Mouse (Mus musculus) MEL (cell line): ENCODE results near the gene Ipo13.

Source experiments
- BHLHE40 ChIP-seq: IDR thresholded peaks from 2 replicates; pipeline ENCODE4 v1.6.1; 2012; ENCODE audit warnings: low read depth, mild to moderate bottlenecking, inconsistent platforms, low read length, improper control_type of control experiment, borderline replicate concordance
- CTCF ChIP-seq, 3 experiments: IDR thresholded peaks in 2 of 3; conservative IDR thresholded peaks in 1 of 3; 2 replicates each; pipeline ENCODE4 v1.5.1; 2011 to 2012; ENCODE audit warnings: low read length in 3 of 3, low read depth in 2 of 3, mild to moderate bottlenecking in 2 of 3, improper control_type of control experiment in 1 of 3, inconsistent platforms in 1 of 3, mixed read lengths in 1 of 3, moderate library complexity in 1 of 3; ENCODE audit not compliant: control insufficient read depth in 1 of 3, insufficient read depth in 1 of 3, poor library complexity in 1 of 3, severe bottlenecking in 1 of 3
- EP300 ChIP-seq, 2 experiments: IDR thresholded peaks; 2 replicates each; pipeline ENCODE4 v1.6.1; 2011; ENCODE audit warnings: improper control_type of control experiment in 2 of 2, low read length in 2 of 2, low read depth in 1 of 2, mild to moderate bottlenecking in 1 of 2
- ETS1 ChIP-seq: IDR thresholded peaks from 2 replicates; pipeline ENCODE4 v1.6.1; 2012; ENCODE audit warnings: low read depth, mild to moderate bottlenecking, inconsistent platforms, low read length, improper control_type of control experiment, moderate library complexity
- MAX ChIP-seq: IDR thresholded peaks from 2 replicates; pipeline ENCODE4 v1.6.1; 2011; ENCODE audit warnings: low read length, improper control_type of control experiment
- POLR2A ChIP-seq, 2 experiments: IDR thresholded peaks; 2 replicates each; pipeline ENCODE4 v1.6.1; 2011 to 2012; ENCODE audit warnings: low read length in 2 of 2, mild to moderate bottlenecking in 2 of 2, control low read depth in 1 of 2, improper control_type of control experiment in 1 of 2, low read depth in 1 of 2, moderate library complexity in 1 of 2; ENCODE audit not compliant: control insufficient read depth in 1 of 2, insufficient read depth in 1 of 2, poor library complexity in 1 of 2
- POLR2AphosphoS5 ChIP-seq: IDR thresholded peaks from 2 replicates; pipeline ENCODE4 v1.6.1; 2012; ENCODE audit warnings: low read depth, borderline replicate concordance, mild to moderate bottlenecking, inconsistent platforms, low read length, moderate library complexity, mixed read lengths
- RCOR1 ChIP-seq: IDR thresholded peaks from 2 replicates; pipeline ENCODE4 v1.6.1; 2012; ENCODE audit warnings: low read depth, mild to moderate bottlenecking, inconsistent platforms, low read length, improper control_type of control experiment

DNA sequence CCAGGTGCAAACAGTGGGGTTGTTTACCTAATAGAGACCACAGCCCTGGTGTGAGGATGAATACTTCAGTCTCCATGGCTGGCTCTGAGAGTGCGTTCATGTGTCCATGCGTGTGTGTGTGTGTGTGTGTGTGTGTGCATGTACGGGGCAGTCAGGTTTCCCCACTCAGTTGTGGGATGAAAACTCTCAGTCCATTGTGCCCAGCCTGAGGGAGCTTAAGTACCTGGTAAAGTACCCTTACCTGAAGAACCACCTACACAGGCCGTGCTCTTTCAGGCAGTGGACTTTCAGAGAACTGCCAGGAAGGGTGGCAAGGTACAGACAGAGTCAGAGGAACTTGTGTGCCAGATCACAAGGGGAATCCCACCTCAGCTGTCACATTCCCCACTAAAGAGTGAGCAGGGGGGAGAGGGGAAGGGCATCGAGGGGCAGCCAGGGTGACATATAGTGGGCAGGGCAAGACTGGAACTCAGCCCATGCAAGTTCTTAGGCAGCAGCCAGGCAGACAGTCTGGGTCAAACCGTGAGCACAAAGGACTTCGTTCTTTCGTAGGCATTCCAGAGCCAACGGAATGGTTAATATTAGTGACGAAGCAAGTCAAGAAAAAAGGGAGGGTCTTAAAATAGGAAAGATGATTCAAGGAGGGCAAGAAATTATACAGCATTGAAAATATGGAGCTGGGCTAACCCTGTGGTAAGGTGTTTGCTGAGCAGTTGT is 62.5 kb downstream of the Ipo13 start:
- no peak for TF ChIP-seq CTCF (IDR thresholded peaks at IDR 0.05 in 2 of 3, conservative IDR thresholded peaks at IDR 0.05 in 1 of 3; ENCODE audit: control insufficient read depth in 1 of 3, insufficient read depth in 1 of 3, low read depth in 2 of 3, low read length in 3 of 3, poor library complexity in 1 of 3, severe bottlenecking in 1 of 3)
- TF ChIP-seq BHLHE40 = no peak
- no peak for TF ChIP-seq EP300 (IDR thresholded peaks at IDR 0.05; ENCODE audit: low read depth in 1 of 2, low read length in 2 of 2)
- no peak for TF ChIP-seq MAX
- no peak for TF ChIP-seq RCOR1
- no peak for TF ChIP-seq ETS1
- TF ChIP-seq POLR2A (IDR thresholded peaks at IDR 0.05; ENCODE audit: control insufficient read depth in 1 of 2, insufficient read depth in 1 of 2, low read depth in 1 of 2, low read length in 2 of 2, poor library complexity in 1 of 2) = no peak
- no peak for TF ChIP-seq POLR2AphosphoS5
